Mouse (Mus musculus) thymus, adult 18-20 months (tissue): ENCODE measurements around the gene Zfp972.
A peak's percentile ranks its signal among the peaks of the same experiment; 100 is the strongest.
"Not testable (repeated sequence)": the region's sequence is repeated elsewhere in the genome, so short reads cannot be mapped to it uniquely, and the experiment has no call there.

Experiments
- DNase-seq, 2 experiments: peaks; one replicate each; pipeline ENCODE4 v3.0.0; 2022; ENCODE audit warnings: mixed read lengths in 2 of 2

Zfp972 gene

DNA sequence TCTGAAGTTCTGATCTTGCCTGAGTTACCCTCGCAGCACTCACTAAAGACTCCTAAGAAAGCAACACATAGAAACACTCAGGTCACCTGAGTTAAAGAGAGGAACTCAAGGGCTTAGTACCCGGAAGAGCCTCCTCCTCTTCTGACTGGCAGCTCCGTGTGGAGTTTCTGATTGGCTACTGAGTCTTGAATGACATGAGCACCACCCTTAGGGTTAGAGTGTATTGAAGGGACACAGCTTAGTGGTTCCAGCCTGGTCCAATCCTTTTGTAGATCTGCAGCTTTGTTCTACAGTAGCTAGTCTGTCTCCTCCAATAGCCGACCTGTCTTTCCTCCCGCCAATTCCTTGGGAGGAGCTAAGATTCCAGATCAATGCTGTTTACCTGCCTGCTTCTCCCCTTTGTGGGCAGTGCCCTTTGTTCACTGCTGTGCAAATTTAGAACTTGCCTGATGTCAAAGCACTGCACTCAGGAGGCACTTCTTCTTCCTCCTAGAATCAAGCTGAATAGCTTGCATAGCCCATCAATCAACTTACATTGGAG is at the start of gene Zfp972:
Gene Zfp972, minus strand, starts transcription at position 51 of the 541 bp plus-strand sequence.
- not testable (repeated sequence) for DNase-seq

DNA sequence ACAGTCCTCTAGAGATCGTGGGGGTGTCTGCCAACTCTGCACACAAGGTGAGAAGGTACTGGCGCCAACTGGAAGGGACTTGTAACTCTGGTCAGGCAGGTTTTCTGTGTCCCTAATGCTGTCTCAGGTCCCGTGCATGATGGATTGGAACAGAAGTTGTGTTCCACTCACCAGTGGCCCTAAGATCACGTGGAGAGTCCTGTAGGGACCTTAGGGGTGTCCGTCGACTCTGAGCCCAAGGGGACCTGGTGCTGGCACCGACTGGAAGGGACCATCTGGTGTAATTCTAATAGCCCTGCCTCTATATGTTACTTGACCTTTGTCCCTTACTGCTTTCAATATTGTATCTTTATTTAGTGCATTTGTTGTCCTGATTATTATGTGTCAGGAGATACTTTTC is 49.4 kb upstream of the Zfp972 start:
- DNase-seq: not testable (repeated sequence)

DNA sequence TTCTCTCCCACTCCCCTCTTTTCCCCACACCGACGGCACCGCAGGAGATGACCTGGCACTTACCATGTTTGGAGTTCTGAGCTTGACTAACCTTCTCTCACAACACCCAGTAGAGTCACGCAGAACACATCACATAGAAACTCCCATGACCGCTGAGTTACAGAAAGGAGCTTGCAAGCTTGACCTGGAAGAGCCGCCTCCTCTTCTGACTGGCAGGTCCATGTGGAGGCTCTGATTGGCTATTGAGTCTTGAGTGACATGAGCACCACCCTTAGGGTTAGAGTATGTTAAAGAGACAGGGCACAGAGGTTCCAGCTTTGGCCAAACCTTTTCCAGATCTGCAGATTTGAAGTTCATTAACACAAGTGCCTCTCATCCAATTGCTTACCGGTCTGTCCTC is 31.7 kb upstream of the Zfp972 start, which contains the start of gene Gm14326:
Gene Gm14326, minus strand, starts transcription at position 153 of the 400 bp plus-strand sequence.
- peak; percentile 69 to 83 for DNase-seq

DNA sequence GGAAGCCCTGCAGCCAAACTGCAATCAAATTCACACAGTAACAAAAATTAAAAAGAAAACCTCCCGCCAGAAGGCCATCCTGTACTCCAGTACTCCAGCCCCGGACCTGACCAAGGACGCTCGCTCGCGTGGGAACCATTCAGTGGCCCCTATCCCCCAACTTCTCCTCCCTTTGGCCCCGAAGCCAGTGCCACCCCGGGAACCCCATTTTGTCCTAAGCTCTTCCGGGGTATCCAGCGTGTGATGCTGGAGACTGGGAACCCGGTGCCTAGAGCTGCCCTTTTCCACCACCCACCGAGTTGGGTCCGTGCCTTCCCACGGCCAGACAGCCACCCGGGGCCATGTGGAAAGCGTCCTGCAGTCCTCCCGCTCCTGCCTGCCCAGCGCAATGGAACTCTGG is 31.3 kb upstream of the Zfp972 start:
- peak in 1 of 2 experiments; percentile 10 for DNase-seq

DNA sequence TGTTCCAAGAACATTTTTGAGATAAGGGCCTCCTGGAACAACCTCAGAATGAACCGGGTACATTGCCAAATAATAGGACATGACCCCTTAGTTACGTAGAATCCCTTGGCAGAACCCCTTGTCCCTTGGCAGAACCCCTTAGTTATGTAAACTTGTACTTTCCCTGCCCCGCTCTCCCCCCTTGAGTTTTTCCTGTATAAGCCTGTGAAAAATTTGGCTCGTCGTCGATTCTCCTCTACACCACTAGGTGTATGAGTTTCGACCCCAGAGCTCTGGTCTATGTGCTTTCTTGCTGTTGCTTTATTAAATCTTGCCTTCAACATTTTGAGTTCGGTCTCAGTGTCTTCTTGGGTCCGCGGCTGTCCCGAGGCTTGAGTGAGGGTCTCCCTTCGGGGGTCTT is 22.1 kb downstream of the Zfp972 start:
- DNase-seq: not testable (repeated sequence)

DNA sequence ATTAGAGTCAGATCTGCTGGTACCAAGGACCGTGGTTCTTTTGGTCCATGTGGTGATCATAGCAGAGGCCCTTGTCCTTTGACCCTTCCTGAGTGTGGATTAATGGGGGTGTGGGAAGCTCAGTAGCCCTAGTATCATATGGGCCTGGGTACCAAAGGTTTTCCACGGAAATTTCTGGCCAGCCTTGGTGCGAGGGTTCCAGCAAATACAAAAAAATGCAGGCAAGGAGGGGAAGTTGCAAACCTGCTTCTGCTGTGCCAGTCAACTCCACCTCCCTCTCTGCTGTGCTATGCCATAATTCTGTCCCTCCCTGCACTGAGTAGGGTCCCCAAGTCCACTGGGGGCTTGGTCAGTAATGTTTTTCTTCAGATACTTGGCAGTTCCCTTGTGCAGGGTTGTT is 27.2 kb downstream of the Zfp972 start:
- DNase-seq: not testable (repeated sequence)

DNA sequence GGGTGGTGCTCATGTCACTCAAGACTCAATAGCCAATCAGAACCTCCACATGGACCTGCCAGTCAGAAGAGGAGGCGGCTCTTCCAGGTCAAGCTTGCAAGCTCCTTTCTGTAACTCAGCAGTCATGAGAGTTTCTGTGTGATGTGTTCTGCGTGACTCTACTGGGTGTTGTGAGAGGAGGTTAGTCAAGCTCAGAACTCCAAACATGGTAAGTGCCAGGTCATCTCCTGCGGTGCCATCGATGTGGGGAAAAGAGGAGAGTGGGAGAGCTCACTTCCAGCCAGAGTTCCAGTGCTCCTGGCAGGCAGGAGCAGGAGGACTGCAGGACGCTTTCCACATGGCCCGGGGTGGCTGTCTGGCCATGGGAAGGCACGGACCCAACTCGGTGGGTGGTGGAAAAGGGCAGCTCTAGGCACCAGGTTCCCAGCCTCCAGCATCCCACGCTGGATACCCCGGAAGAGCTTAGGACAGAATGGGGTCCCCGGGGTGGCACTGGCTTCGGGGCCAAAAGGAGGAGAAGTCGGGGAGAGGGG is 28.3 kb downstream of the Zfp972 start, which contains the start of gene Gm14327:
Gene Gm14327, plus strand, starts transcription at position 51 of the 533 bp plus-strand sequence.
- DNase-seq: not testable (repeated sequence)

DNA sequence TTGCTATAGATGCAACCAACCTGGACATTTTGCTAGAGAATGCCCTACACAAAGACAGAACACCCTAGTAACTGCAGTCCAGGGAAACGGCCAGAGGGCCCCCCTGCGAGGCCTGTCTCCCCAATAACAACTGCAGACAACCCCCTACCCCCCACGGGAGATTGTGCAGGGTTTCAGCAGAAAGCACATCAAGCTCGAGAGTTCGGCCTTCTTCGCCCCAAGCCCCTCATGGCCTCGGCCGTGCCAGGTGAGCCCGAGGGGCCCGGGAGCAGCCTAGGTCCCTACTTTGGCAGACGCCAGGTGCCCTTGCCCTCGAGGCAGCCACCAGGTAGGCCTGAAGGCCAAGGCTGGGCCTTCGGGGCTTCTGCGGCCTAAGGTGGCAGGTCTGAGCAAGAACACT is 37.7 kb downstream of the Zfp972 start:
- not testable (repeated sequence) for DNase-seq

DNA sequence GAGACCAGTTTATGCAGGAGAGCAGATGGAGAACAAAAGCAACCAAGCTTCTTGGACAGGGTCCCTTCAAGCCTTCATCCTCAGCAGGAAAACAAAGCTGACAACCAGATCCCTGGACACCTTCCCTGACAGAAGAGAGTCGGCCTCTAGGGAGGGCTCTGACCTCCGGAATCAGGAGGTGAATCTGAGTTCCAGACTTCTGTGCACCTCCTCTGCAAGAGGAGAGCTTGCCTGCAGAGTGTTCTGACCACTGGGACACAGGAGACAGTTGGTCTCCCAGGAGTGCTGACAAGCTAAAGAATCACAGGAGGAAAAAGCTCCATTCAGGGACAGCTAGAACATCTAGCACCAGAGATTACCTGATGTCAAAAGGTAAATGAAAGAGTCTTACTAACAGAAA is 63.2 kb downstream of the Zfp972 start:
- DNase-seq: not testable (repeated sequence)
